Mouse (Mus musculus) cerebellum, adult (tissue): ENCODE data around the gene Cluh.

ENCODE experiments used
- ATAC-seq: cut with Nextera tagmentation; 2 replicates; pipeline ENCODE4 v1.9.2; 2017; ENCODE audit warnings: mild to moderate bottlenecking, moderate library complexity, mixed read lengths; ENCODE audit not compliant: insufficient number of reproducible peaks, low FRiP score, low TSS enrichment

Gene Cluh

DNA sequence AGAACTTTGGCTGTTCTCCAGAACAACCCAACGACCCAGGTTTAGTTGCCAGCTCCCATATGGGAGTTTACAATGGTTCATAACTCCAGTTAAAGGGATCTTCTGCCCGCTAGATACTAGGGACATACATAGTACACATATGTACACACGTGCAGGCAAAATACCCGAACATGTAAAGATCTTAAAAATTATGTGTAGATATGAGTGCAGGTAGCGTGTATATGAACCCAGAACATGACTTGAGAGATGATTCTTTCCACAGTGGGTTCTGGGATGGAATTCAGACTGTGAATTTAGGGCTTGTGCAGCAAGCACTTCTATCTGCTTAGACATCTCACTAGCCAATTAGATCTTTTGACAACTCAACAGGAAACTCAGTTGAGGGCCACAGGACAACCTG lies 22.5 kb downstream of the Cluh start:
- ATAC-seq = no peak

DNA sequence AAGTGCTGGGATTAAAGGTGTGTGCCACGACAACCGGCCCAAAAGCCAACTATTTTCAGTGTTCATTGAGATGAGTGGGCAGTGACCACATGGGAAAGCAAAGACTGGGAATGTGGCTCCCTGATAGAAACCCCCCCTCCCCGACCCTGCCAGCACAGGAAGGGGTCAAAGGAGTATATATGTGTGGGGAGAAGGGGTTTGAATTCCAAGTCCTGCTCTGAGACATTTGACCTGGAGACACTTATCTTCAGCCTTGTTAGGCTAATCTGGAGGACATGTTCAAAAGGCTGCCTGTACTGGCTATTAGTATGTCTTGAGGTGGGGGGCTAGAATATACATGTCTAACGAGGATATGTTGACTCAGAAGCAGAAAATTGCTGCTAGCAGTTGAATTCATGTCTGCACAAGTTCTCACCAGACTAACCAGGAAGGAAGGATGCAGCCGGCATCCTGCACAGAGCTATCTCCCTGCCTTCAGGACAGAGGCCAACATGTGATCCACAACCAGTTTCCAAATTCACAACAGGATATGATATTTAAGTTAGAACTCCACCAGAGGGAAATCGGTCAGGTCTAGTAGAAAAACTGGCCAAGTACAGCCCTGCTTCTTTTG lies 23.7 kb downstream of the Cluh start:
- ATAC-seq = no peak

DNA sequence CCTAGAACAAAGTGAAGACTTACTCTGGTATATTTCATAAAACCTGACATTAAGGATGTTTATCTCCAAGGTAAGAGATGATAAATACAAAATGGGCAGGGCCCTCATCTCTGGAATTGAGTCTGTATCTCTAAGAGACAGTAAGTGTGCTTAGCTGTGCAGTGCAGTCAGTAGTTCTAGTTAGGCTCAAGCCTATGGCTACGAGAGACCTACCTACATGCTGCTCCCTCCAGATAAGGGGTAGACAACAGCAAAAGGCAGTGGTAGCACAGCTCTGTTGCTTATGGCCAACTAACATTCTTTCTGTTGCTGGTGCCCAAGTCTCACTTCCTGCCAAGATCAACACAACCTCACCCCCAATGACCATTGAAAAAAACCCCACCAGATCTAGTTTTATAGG lies 24.3 kb downstream of the Cluh start:
- ATAC-seq = no peak

GRCm38 (mm10) chr11:74674713-74675112 lies 25.4 kb downstream of the Cluh start:
- no peak for ATAC-seq

DNA sequence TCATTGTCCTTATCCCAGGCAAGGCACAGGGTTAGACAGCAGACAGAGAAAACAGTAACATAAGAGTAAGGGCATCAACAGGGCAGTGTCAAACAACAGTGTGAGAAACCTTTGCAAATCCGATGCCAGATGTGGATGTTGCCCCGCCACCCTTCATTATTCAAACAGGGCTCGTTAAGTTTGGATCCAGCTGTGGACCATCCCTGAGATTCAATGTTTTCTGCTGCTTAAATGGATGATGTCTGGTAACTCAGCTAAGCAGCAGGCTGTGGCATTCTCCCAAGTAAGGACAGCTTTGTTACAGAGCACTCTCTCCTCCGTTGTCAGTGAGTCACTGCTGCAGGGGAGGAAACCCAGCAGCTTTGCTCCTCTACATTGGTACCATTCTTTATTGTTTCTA lies 25.9 kb downstream of the Cluh start:
- no peak for ATAC-seq

DNA sequence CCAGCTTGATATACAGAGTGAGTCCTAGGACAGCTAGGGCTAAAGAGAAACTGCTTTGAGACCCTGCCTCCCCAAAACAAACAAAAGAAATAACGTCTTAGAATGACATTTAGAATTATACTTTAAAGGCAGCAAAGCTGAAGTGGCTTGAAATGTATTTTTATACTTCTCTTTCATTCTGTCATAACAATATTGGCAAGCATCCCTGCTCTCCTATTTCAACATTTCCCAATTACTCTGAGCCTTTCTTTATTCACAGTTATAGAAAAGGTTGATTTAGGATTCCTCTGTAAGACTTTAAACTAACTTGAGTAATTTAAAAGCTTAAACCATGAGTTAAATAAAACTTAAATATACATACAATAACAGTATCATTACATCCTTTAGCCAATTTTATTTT lies 42.9 kb downstream of the Cluh start:
- ATAC-seq = no peak

GRCm38 (mm10) chr11:74699505-74699904 lies 50.2 kb downstream of the Cluh start:
- ATAC-seq = no peak

GRCm38 (mm10) chr11:74704068-74704467 lies 54.8 kb downstream of the Cluh start:
- ATAC-seq = no peak

- ATAC-seq = no peak
These were observed 59.5 kb downstream of the Cluh start for GRCm38 (mm10) chr11:74708781-74709180.

GRCm38 (mm10) chr11:74710671-74711070 lies 61.4 kb downstream of the Cluh start:
- ATAC-seq = no peak

DNA sequence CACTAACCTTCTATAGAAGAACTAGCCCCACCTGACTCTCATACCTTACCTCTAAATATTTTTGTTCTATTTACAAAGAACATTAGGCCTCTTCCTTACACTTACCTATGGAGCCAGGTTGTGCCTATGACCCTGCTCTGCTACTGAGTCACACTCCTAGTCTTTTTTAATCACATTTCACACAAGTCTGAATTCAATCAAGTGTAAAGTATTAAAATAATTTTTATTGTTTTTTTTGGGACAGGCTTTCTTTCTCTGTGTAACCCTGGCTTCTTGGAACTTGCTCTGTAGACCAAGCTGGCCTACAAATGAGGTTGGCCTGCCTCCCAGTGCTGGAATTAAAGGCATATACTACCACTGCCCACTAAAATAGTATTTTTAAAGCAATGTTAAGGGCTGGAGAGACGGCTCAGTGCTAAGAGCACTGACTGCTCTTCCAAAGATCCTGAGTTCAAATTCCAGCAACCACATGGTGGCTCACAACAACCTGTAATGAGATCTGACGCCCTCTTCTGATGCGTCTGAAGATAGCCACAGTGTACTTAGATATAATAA lies 66.8 kb downstream of the Cluh start:
- no peak for ATAC-seq
